Mouse (Mus musculus) urinary bladder, postnatal 0 days (tissue): ENCODE data around the gene Il1rl2. TPM values are rescaled to one million over a fixed set of nuclear protein-coding genes. Genes with fewer than 3 reads are reported as not detected.

ENCODE experiments used
- polyA plus RNA-seq: library from polyadenylated mRNA; unstranded; fragments of >200 nt; fragmentation: Nextera tagmentation; extraction: Ambion mirVana; gene quantifications from 2 replicates; pipeline ENCODE4 v1.2.1, GENCODE M21; 2015

Gene Il1rl2
- polyA plus RNA-seq, result 4.2 and 6.1 TPM in 2 replicates

DNA sequence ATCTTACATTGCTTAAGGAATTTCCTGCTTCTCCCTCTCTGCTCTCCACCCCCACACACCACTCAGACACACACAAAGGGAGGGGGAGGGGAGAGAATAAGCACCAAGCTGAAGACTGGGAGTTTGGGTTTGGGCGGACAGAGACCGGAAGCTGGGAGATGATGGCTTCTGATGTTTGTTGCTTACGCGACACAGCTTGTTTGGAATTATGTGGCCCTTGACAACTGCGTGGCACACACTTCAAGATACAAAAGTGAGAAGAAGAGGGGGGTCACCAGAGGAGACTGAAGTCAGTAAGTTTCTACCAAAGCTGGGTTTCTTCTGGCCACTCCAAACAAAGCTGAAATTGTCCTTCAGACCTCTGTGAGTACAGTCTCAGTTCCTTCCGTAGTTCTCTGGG lies at the start of gene Il1rl2:
Gene Il1rl2, plus strand, starts transcription at position 154 of the 400 bp plus-strand sequence.

Other genes with a start within 250 kb of the Il1rl2 start
- gene Il1r1, start 99.5 kb upstream of the Il1rl2 start, polyA plus RNA-seq, result 10.0 and 13.0 TPM in 2 replicates
- 0.99 and 3.1 TPM in 2 replicates for gene Il1rl1, start 105.0 kb downstream of the Il1rl2 start, polyA plus RNA-seq
- 5.5 and 5.8 TPM in 2 replicates for gene Il18r1, start 140.9 kb downstream of the Il1rl2 start, polyA plus RNA-seq
- 0.33 and 0.44 TPM in 2 replicates for gene Il18rap, start 190.8 kb downstream of the Il1rl2 start, polyA plus RNA-seq